Mouse (Mus musculus) kidney, adult 2 months (tissue): ENCODE measurements around the gene Cela3b.

Experiments used
- CTCF ChIP-seq: fragments of 200-500 bp; conservative IDR thresholded peaks from 2 replicates; pipeline ENCODE4 v1.5.1; 2011; ENCODE audit warnings: low read depth, mild to moderate bottlenecking, control low read depth, low read length, moderate library complexity, mixed read lengths; ENCODE audit not compliant: insufficient read depth, insufficient read length
- POLR2A ChIP-seq: fragments of 200-500 bp; IDR thresholded peaks from one replicate; pipeline ENCODE4 v1.6.1; 2011; ENCODE audit warnings: low read depth, low read length, control low read depth

DNA sequence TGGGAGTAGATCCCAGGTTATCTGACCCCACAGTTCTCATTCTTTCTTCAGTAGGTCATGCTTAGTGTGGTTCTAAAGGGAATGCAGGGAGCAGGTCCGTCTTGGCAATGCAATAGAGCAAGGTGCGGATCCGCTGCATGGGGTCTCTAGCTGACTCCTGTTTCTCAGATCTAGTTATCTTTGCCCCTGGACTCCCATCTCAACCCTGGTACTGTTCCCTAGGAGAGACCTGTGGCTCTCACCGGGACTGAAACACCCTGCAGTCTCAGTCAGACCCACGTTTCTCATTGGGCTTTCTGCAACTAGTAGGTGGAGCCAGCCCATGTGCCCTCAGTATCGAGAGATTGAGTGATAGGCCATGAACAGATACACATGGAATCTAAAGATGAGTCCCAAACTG is 47.3 kb upstream of the Cela3b start:
- TF ChIP-seq POLR2A (no peak), CTCF (no peak)
